ENCODE assay signal across 8 mouse cellular contexts in the genomic region with DNA sequence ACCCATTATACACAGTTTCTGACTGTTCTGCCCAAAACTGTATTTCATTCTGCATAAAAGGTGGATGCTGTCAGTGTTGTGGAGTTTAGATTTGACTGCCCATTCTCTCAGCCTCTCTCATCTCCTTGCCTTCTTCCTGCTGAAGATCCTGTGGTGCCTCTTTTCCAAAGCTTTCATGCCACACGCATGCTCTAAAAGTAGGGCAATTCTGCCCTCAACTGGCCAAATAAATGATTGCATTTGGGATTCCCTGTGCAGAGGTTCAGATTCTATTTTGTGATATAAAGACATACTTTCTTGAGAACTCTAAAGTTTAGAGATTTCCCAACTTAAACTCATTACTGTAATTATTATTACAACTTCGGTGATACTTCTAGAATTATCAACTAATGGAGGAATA.
DNase-seq lines count a peak whose midpoint lies in the region; ATAC-seq and TF ChIP-seq lines count a peak whose summit lies in the region.

No protein-coding gene starts in this region.

- H3K4me1 ChIP-seq in heart, embryonic 10.5 days = no peaks in the 10 kb centered on the region
- H3K4me1 ChIP-seq in limb, embryonic 10.5 days = no peaks in the 10 kb centered on the region

- peak; percentile 59 for TF ChIP-seq CTCF in Patski (IDR thresholded peaks at IDR 0.05)

- no peaks in the 10 kb centered on the region for H3K27me3 ChIP-seq in heart, embryonic 10.5 days (ENCODE audit: insufficient read depth, poor library complexity, severe bottlenecking)
- H3K27me3 ChIP-seq in Patski = peaks cover 4% of the 10 kb centered on the region
- H3K27me3 ChIP-seq in limb, embryonic 10.5 days (ENCODE audit: low read depth, poor library complexity, severe bottlenecking) = no peaks in the 10 kb centered on the region

- in situ Hi-C loops in Patski (cut with MboI; ENCODE audit: low pct_unique_long_range_greater_than_20kb) = loop anchor here (10.0 kb wide), 1 partner anchor 780 kb away; no protein-coding TSS in a partner anchor

- H3K4me3 ChIP-seq in heart, embryonic 10.5 days = no peak overlapping the region
- no peak overlapping the region for H3K4me3 ChIP-seq in limb, embryonic 10.5 days

- ATAC-seq in Patski = no peak
- ATAC-seq in inflammation-experienced regulatory T-cells, adult 6 months = no peak

- POLR2A ChIA-PET in Patski (lab: Charles Lee) = no interaction called here

- CTCF ChIA-PET in Patski (lab: Charles Lee) = interaction anchor here (1.4 kb wide), 1 partner anchor 979 kb away, joined by 3 read pairs; no protein-coding TSS in a partner anchor

- intact Hi-C loops in heart, postnatal 10 days (cut with DNase I) = loop anchor here (5.0 to 10.0 kb wide), 2 partner anchors 600 to 777 kb away; no protein-coding TSS in a partner anchor

- H3K27ac ChIP-seq in heart, embryonic 10.5 days = no peak overlapping the region
- H3K27ac ChIP-seq in limb, embryonic 10.5 days = no peak overlapping the region

- peak; percentile 27 to 48 for DNase-seq in heart, postnatal 10 days
- DNase-seq in heart, embryonic 10.5 days (ENCODE audit: low spot score) = no peak
- no peak for DNase-seq in Patski (ENCODE audit: low read depth, low spot score)
- DNase-seq in embryo, embryonic 11.5 days (ENCODE audit: low read depth, low spot score) = peak; percentile 36
- peak; percentile 26 for DNase-seq in hindlimb bud, embryonic 11.5 days (ENCODE audit: extremely low spot score, low read depth, low spot score)
- DNase-seq in limb, embryonic 10.5 days (ENCODE audit: low spot score) = peak; percentile 39
- peak; percentile 39 for DNase-seq in retina, postnatal 7 days (ENCODE audit: low read depth, low spot score)

- 10% methylated on average over 2 of the region's 2 CpGs for WGBS in heart, embryonic 10.5 days
- WGBS in limb, embryonic 10.5 days = 15% methylated on average over 2 of the region's 2 CpGs

- H3K36me3 ChIP-seq in heart, embryonic 10.5 days = no peaks in the 10 kb centered on the region
- H3K36me3 ChIP-seq in limb, embryonic 10.5 days = no peaks in the 10 kb centered on the region

- no peaks in the 10 kb centered on the region for H3K9me3 ChIP-seq in heart, embryonic 10.5 days
- no peaks in the 10 kb centered on the region for H3K9me3 ChIP-seq in limb, embryonic 10.5 days (replicated peaks)

Comparison
In these comparisons a context has a peak if more than half of its experiments do, and no peak if none do; other contexts are left out.
1. DNase-seq: peak in heart, postnatal 10 days (2 of 2), embryo, embryonic 11.5 days (single experiment), hindlimb bud, embryonic 11.5 days (single experiment), limb, embryonic 10.5 days (single experiment) and retina, postnatal 7 days (single experiment); none in heart, embryonic 10.5 days (single experiment) and Patski (single experiment).